Mouse (Mus musculus) kidney, postnatal 25 days (tissue): ENCODE measurements at regions not wholly inside any gene's neighbourhood (a gene's known extent, or its start where the extent isn't known, plus 50 kb on each side); places are given as distances from the start of the nearest gene placed in this dataset.

Experiments used
- DNase-seq, 2 experiments: peaks; one replicate each; pipeline ENCODE4 v3.0.0; 2021; ENCODE audit warnings: mixed read lengths in 2 of 2

- DNase-seq, result no peak
Measured at GRCm38 (mm10) chr8:35996330-35997077, 230.9 kb downstream of the Gm19410 start.

- DNase-seq, result no peak
Measured at GRCm38 (mm10) chr8:35999584-35999983, 234.0 kb downstream of the Gm19410 start.

DNA sequence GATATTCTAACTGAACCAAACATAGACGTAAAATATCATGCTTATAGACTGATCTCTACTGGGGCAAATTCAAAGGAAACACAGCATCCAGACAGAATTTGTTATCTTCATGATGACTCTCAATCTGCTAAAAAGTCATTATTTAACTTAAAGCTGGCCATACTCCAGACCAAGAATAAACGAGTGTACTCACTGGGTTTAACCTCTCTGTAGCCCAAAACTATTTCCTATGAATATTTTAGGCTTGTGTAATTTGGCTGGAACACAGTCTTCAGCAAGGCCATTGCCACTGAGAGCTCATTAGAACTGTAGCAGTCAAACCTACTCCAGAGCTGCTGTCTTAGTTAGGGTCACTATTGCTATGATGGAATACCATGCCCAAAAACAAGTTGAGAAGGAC, 238.8 kb downstream of the Gm19410 start:
- no peak for DNase-seq

- DNase-seq, result no peak
Measured at GRCm38 (mm10) chr8:36005536-36005935, 239.9 kb downstream of the Gm19410 start.

- DNase-seq, result no peak
Measured at GRCm38 (mm10) chr8:36007724-36008123, 242.1 kb downstream of the Gm19410 start.

DNA sequence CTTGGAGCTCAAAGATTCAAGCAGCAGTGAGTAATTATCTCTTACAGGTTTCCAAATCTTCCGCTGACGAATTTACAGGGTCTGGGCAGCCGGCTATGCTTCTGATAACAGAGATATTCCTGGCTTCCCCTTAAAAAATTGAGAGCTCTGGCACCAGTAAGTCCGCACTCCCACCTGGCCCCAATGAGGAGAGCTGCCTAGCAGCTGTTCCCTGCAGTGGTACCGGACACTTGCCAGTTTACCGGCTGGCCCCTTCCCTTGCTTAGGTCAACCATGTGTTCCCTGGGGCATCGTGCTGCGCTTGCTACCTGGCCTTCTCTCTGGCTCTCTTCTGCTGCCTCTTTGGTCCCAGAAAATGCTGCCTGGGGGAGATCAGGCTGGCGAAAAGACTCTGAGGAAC, 244.0 kb downstream of the Gm19410 start:
- no peak for DNase-seq

- DNase-seq, result no peak
Measured at GRCm38 (mm10) chr8:36010446-36011217, 245.0 kb downstream of the Gm19410 start.

DNA sequence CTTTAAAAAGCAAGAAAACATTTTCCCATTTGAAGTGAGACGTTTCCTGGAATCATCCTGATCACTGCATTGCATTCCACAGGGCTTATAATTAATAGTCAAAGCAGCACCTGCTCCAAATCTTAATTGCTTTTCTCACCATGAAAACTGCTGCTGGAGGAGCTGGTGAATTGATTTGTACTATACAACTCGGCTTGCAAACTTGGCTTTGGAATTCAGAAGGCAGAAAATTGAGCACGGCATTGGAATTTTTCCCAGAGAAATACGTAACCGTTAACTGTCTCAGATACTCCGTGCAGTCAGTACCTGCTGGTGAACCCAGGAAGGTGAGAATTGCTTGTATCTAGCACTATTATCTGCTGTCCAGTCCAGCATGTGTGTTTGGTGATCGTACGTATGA, 249.3 kb downstream of the Gm19410 start:
- no peak for DNase-seq

DNA sequence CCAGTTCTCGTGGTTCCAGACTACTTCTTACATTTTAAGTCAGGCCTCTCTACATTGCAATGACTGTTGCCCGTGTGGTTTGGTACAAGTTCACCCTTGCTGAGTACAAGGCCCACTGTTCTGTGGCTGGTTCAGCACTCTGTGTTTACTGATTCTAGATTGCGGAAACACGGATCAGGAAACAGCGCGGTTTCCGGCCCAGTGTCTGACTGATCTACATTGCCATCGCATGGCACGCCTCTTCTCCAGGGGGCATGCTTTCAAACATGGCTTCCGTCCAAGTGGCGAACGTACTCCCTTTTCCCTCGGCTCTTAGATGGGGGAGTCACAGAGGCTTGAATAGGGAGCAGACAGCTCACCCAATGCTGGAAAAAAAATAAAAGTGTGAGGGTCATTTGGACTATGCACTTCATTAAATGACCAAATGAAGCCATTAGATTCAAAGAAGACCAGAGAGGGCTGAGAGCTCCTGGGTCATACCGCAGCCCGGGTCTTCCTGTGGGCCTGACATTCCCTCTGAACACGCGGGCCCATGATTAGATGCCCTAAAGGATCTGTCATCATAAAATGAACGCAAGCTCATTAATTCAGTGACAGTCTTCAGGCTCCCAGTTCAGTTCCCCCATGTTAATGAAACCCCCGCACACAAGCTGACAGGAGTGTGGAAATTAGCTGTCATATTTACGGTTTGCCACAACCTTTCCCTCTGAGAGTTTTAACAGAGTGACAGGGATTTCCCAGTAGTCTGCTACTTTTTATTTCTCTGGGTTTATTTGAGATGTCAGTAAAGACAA, 250.9 kb downstream of the Gm19410 start:
- peak; percentile 72 to 82 for DNase-seq

- no peak for DNase-seq
Measured at GRCm38 (mm10) chr8:36018993-36019753, 253.6 kb downstream of the Gm19410 start.

DNA sequence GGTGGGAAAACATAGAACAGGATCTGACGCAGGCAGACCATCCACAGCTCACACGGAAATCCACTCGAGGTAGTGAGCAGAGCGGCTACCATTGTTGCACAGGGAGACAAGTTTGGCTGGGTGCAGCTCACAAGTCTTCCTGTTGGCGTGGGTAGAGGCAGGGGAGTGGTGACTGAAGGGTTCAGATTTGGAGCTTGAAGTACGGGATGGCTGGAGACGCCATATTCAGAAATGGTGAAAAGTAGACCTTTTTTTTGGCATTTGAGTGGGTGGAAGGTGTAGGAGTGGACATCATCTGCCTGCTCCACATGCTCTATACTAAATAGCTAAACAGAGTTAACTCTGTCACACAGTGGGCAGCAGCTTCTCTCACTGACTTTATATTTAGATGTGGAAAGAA, 254.3 kb downstream of the Gm19410 start:
- no peak for DNase-seq

- DNase-seq, result no peak
Measured at GRCm38 (mm10) chr8:36027586-36027985, 262.0 kb downstream of the Gm19410 start.

- DNase-seq, result no peak
Measured at GRCm38 (mm10) chr8:36028121-36028955, 262.7 kb downstream of the Gm19410 start.

- DNase-seq, result no peak
Measured at GRCm38 (mm10) chr8:36029445-36029844, 263.9 kb downstream of the Gm19410 start.

- no peak for DNase-seq
Measured at GRCm38 (mm10) chr8:36030237-36030636, 264.6 kb downstream of the Gm19410 start.

GRCm38 (mm10) chr8:36031966-36032719, 266.6 kb downstream of the Gm19410 start:
- DNase-seq, result no peak

DNA sequence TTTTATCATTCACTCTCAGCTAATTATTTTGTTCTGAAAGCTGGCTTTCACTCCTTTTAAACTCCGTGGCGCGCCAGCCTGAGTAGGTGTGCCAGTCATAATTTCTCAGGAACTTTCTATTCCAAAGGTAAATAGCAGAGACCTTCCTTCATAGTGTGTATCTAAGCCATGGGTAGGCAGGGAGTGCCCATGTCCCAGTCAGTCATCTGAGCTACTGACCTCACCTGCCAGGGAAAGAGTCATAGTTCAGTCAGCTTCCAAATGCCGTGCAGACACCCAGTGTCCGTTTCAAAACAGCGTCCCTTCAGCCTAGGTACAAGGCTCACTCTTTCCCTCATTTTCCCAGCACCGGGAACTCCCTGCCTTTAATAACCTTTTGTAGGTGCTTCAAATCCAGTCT, 269.7 kb downstream of the Gm19410 start:
- no peak for DNase-seq

- DNase-seq, result no peak
Measured at GRCm38 (mm10) chr8:36036271-36036670, 270.7 kb downstream of the Gm19410 start.

DNA sequence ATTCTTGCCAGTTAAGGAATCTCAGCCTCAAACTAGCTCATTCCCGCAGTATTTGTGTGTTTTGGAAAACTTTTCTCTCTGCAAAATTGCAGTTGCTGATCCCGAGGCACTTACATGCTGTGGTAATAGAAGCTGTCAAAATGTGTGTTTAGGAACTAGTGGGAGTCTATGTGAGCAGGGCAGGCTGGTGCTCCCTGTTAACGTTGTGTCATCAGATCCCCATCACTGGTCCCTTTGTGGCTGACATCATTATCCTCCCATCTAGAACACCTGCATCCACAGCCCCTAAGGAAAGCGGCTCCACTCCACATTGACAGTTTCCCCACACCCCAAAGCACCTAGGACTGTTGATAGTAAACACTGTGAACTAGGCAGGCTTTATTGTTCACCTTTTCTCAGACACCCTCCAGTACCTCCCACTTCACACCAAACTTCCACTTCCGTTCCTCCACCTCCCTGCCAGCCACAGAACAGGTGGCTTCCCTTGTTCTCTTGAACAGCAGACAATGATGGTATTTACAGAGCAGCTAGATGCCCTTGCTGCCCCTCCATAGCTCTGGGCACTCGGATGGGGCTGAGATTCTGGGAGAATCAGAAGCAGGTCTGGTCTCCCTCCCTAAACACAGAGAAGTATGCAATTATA, 275.8 kb downstream of the Gm19410 start:
- no peak for DNase-seq

DNA sequence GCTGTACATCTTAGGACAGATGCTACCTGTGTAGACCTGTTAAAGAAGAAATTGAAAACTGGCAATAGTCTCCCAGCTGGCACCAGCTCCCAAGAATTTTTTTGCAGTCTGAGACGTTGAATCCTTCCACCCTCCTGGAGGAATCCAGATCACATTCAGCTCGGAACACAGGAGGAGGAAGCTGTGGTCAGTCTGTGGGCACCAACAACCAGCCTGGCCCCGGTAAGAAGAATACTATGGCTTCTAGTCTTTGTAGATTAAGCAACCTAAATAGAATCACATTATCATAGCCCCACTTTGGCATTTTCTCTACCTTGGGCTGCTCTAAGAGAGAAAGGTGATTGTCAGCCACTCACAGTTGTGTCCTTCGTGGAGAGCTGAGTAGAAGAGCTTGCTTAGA, 277.0 kb downstream of the Gm19410 start:
- no peak for DNase-seq
